Mouse (Mus musculus) spleen, adult 12 weeks (tissue): ENCODE results near the gene Sox10.
A peak's percentile ranks its signal among the peaks of the same experiment; 100 is the strongest.

Experiments used
- DNase-seq: peaks from one replicate; pipeline ENCODE4 v3.0.0; 2022; ENCODE audit warnings: low spot score

Sox10 gene

GRCm38 (mm10) chr15:79165140-79165539, at the start of gene Sox10:
TSS of gene Sox10 (minus strand) at chr15:79165240.
- DNase-seq = no peak

- no peak for DNase-seq
Measured at GRCm38 (mm10) chr15:79213591-79213990, 48.6 kb upstream of the Sox10 start.

- DNase-seq = no peak
Measured at GRCm38 (mm10) chr15:79212750-79213446, 47.9 kb upstream of the Sox10 start.

- DNase-seq = no peak
Measured at GRCm38 (mm10) chr15:79210357-79210756, 45.3 kb upstream of the Sox10 start.

DNA sequence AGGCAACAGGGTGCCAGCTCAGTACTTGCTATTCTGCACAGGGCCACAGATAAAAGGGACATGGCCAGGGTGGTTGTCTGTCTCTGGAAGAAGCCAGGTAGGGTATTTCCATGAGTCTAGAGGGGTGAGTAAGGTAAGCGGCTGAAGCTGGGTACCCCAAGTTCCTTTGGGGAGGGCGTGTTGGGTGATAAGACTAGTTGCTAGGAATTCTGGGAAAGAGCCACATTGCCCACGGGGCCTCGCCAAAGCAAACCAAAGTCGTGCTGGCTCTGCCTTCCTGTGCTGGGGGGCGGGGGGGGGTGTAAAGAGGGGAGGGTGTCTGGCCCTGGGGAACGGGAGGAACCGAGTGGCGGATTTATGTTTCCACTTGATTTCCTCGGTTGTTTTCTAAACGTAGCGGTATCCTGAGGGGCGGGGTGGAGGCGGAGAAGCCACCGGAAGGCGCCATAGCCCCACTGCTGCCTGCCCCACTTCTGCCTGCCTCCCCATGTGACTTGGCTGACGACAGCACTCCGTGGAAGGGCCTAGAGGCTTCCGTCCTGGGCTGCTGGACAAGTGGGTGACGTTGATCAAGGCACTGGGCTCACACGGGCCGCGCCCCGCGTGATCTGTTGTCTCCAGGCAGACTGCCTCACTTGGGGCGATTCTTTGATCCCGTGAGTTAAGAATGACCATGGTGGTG, 43.9 kb upstream of the Sox10 start:
- peak; percentile 55 for DNase-seq

DNA sequence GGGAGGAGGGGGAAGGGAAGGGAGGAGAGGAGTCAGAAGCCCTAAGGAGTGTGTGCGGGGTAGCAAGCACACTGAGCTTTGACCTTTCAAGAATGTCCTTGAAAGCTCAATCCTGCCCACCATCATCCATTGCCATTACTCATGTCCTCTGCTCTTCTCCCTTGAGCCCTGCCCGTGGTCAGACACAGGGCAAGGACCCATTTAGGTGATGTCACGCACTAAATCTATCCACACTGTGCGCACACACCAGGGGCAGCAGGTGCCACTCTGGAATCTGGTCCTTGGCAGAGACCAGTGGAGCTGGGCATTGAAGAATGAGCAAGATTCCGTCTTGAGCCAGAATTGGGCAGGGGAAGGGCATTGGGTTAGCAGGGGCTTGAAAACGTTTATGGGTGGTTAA, 43.2 kb upstream of the Sox10 start:
- DNase-seq = no peak

GRCm38 (mm10) chr15:79202575-79202974, 37.5 kb upstream of the Sox10 start:
- DNase-seq = no peak

DNA sequence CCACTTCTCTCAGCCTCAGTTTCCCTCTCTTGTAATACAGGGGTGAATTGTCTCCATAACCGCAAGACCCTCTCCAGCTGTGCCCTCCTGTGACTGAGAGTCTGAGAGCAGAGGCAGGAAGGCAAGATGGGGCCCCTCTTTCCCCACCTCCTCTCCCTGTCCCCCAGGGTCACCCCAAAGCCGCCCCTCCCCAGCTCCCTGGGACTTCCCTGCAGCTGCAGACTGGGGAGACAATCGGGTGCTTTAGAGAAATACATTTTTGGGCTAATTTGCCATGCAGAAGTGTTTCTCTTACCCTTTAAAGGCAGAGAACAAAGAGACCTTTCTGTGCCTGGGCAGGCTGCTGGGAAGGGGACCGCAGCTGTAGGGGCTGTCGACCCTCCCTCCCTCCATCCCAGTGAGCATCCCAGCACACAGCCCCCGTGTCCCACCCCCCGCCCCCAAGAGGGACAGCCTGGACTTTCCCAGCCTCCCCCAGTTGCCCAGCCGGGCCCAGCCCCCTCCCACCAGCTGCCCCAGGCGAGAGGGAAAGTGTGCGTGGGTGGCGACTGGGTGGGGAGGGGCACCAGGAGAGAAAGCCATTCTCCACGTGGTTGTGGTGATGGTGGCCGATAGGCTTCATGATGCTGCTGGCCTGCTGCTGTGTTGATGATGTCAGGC, 36.6 kb upstream of the Sox10 start:
- no peak for DNase-seq

GRCm38 (mm10) chr15:79199390-79199976, 34.4 kb upstream of the Sox10 start:
- no peak for DNase-seq

GRCm38 (mm10) chr15:79195492-79195891, 30.5 kb upstream of the Sox10 start:
- DNase-seq = no peak

GRCm38 (mm10) chr15:79194946-79195345, 29.9 kb upstream of the Sox10 start:
- DNase-seq = no peak

GRCm38 (mm10) chr15:79194048-79194447, 29.0 kb upstream of the Sox10 start:
- DNase-seq = no peak

DNA sequence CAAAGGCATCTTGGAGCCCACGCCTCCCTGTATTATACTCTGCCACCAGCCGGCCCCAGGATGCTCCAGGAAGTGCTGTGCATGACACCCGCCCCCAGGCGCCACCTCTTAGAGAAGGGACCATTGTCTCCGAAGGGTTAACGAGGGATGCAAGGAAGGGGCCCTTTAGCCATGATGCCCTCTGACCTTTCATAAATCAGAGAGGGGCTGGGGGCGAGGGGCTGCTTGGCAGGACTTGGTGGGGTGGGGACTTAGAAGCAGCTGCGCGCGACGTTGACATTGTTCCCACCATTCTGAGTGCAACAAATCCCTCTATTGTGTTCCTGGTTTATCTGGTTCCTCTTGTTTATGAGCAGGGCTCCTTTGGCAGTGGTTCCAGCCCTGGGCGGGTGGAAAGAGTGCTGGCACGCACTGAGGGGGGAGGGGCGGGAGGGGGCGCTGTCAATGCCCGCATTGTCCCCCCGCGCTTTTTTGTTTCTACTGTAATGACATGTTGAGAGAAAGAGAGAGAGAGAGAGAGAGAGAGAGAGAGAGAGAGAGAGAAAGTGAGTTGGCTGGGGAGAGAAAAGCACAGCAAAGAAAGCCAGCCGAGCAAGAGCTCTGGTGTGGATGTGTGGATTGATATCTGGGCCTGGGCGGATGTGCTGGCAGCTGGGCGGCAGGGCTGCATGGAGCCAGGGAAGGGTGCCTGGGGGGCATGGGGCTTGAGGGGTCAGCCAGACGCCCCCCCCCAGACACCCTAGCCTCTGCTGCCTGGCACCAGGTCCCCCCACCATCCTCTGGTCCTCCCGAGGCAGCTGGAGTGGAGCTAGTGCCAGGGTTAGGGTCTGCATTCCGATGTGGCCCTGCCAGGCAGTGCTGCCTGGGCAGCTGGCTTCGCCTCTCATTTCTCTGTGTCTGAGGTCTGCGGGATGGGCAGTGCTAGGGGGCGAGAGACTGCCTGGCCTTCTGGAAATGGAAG, 28.1 kb upstream of the Sox10 start:
- no peak for DNase-seq

GRCm38 (mm10) chr15:79192450-79192849, 27.4 kb upstream of the Sox10 start:
- no peak for DNase-seq

DNA sequence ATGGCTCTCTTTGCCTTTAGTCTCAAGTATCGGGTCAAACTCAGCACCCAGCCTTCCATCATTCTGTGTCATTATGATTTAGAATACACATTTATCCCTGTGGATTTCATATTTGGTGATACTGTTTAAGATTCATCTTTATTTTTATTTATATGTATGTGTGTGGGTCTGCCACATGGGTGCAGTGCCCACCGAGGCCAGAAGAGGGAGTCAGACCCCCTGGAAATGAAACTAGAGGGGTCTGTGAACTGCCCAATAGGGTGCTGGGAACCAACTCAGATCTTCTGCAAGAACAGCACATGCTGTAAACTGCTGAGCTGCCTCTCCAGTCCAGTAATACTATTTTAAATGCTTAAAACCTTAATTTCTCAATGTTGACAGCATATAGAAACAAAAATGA, 26.4 kb upstream of the Sox10 start:
- no peak for DNase-seq

DNA sequence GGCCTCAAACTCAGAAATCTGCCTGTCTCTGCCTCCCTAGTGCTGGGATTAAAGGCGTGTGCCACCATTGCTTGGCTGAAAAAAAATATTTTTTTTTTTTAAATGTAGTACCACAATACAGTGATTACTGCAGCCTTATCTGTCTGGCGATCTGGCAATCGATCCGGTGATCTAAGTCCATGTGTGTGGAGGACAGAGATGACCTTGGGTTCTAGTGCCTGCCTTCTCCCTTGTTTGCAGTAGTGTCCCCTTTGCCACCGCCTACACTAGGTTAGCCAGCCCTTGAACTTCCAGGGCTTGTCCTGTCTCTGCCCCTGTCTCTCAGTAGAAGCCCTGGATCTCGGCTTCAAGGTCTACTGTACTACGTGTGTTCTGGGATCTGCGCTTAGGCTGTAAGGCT, 22.8 kb upstream of the Sox10 start:
- DNase-seq = no peak

GRCm38 (mm10) chr15:79185213-79185612, 20.2 kb upstream of the Sox10 start:
- DNase-seq = no peak

GRCm38 (mm10) chr15:79176905-79177304, 11.9 kb upstream of the Sox10 start:
- no peak for DNase-seq

GRCm38 (mm10) chr15:79166712-79167111, 1.7 kb upstream of the Sox10 start:
- no peak for DNase-seq

DNA sequence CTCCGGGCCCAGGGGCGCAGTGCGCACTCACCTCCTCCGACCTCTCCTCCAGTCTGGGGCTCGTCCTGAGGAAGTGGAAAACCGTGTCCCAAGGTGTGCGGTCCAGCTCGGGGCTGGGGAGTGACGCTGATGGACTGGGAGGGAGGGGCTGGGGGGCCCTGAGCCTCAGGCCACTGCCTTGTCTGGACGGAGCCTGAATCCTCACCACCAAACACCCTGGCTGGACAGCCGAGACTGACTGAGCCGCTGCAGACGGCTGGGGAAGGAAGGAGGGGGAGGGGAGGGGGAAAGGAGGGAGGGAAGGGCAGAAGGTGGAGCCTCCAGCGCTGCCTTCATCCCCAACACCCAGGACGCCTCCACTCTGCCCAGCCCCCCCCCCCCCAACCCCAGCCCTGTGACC, 789 bp downstream of the Sox10 start:
- no peak for DNase-seq

DNA sequence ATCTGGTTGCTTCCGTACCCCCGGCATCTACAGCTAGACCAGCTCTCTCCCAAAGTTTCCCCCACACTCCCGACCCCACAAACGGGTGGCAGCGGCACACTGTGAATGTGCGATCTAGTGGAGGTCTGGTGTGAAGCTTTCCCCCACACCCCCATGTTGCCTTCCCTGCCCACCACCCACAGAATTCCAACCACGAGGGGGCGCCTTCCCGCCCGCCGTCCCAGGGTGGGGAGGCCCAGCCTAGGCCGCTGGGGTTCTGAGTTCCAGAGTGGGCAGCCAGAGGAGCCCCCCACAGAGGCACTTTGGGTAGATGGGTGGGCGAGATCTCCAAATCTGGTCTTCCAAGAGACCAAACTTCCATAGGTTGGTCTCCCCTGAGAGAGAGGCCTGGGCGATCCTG, 2.2 kb downstream of the Sox10 start:
- DNase-seq = no peak

DNA sequence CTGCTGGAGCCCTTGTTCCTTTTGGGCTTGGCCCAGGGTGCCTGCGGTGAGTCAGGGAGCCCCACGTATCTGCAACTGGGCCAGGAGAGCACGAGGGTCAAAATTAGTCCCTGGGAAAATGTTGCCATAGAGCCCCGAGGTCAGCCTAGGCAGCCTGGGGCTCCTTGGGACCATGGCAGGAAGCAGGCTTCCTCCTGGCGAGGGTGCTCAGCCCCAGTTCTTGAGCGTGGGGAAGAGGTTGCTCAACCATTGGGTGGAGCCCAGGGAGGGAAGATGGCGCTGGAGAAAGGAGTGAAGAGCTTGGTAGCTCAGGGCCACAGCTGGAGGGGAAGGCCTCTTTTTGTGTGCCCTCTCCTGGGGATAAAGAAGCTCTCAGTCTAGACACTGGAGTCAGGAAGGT, 2.7 kb downstream of the Sox10 start:
- DNase-seq = no peak
